Mouse (Mus musculus) heart, adult 9 months (tissue): ENCODE results near the gene 1700022I11Rik.
"Not testable (repeated sequence)": the region's sequence is repeated elsewhere in the genome, so short reads cannot be mapped to it uniquely, and the experiment has no call there.

Source experiments
- DNase-seq, 2 experiments: peaks; one replicate each; pipeline ENCODE4 v3.0.0; 2022; ENCODE audit warnings: low spot score in 2 of 2

1700022I11Rik gene

DNA sequence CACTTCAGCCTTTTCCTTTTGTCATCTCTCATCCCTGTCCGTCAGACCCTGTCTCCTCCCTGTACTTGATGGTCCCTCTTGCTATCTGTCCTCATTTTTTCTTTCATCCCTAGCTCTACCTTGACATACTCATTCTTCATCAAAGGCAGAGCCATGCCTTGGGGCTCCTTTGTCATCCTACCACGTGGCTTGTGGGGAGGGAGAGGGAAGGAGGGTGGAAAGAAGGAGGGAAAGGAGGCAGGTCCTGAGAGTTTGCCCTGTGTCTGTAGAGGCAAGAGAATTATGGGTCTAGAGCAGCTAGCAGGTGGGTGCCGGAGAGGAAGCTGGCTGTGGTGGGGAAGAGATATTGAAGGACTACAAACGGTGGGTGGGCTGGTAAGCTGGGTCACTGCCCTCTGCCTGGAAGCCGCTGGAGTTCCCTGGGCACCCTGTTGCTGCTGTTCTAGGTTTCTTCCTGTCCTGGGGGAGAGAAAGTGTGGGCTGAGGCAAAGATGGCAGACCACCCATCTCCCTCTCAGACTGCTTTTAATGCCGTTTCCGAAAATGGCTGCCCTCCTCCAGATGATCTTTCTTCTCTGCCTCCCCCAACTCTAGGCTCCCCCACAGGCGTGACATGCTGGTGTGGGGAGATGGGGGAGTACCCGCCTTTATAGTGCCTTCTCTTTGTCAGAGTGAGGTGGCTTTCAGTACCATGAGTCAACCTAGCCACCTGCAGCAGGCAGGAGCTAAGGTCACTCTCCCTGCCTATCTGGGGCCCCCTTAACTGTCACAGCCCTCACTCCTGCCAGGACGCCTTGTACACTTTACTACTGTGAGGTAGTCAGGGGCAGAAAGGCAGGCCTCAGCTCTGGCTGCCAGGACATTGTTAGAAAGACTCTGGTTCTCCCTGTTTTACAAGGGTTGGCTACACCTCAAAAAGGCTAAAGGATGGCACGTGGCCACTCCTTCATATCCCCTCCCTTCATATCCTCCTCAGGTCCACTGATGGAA lies 17.9 kb upstream of the 1700022I11Rik start:
- DNase-seq, result peak in 1 of 2 experiments; percentile 29

DNA sequence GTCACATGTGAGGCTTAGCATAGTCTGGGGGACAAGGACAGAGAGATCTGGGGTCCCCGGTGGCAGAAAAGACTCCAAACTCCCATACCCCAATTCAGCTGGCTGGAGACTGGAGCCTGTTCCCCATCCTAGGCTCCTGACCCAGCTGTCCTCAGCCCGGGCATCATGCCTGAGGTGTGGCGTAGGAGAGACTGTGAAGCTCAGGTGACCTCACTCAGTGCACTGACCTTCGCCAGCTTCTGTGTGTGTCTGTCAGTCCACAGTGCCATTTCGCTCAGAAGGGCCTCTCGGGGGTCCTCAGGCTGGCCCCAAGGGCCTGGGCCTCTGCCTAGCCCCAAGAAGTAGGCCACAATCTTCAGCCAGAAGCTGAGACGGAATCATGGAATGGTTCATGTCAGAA lies 16.8 kb upstream of the 1700022I11Rik start:
- peak; percentile 59 to 70 for DNase-seq

DNA sequence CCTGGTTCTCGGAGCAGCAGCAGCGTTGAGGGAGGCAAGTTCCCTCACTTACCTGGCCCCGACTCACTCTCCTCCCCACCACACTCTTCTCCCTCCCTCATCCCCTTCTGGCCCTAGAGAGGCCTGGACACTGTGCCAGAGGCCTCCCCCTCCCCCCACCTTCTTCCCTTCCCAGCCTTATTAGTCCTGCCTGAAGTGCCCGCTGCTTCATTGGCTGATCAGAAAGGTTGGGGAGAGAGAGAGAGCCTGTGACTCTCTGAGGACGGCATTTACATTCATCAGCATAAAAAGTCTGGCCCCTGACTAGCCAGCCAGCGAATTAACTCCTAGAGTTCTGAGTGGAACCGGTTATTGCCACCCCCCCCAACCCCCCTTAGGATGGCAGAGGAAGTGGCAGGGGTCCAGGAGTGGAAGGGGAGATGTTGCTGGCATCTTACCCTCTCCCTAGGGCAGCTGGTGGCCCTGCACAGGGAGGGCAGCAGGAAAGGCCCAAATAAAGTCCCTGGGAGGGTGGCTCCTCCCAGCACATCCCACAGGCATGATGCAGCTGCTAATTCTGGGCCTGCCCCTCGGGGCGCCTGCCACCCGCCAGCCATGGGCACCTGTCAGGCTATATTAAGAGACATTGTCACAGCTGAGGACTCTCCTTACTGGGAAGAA lies 15.8 kb upstream of the 1700022I11Rik start:
- peak; percentile 80 to 83 for DNase-seq

DNA sequence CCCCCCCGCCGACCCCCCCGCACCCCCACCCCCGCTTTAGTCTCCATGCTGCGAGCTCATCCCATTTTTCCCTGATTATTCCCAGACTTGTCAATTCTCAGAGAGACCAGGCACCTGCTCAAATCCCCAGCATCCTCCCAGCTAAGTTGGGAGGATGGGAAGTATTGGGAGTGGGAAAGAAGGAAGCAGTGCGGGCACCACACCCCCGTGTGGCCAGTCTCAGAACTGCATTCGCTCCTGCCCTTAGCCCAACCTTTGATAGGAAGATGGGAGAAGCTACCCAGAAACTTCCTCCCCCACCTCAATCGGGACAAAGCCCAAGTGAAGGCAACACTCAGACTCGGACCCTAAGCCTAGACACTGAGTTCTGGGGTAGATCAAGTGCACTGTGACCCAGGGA lies 15.1 kb upstream of the 1700022I11Rik start:
- DNase-seq, result peak in 1 of 2 experiments; percentile 75

DNA sequence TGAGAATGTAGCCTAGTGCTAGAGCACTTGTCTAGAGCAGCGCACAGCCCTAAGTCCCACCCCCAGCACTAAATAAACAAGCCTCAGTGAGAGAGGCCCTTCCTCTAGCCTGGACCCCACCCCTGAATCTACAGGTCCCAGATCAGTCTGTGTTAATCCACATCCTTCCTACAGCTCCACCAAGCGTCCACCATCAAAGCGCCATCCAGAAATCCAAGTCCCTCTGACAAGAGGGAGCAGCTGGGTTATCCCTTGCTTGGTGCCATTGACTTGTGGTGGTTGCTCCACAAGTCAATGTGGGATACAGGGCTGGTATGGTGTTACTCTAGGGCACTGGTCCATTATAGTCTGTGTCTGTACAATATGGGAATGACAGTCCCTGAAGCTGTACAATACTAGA lies 14.2 kb upstream of the 1700022I11Rik start:
- no peak for DNase-seq

DNA sequence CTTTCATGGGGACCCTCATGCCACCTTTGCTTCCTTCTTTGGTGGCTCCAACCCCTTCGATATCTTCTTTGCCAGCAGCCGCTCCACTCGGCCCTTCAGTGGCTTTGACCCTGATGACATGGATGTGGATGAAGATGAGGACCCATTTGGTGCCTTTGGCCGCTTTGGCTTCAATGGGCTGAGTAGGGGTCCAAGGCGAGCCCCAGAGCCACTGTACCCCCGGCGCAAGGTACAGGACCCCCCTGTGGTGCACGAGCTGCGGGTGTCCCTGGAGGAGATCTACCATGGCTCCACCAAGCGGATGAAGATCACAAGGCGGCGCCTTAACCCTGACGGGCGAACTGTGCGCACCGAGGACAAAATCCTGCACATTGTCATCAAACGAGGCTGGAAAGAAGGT lies 12.8 kb upstream of the 1700022I11Rik start:
- DNase-seq, result no peak

DNA sequence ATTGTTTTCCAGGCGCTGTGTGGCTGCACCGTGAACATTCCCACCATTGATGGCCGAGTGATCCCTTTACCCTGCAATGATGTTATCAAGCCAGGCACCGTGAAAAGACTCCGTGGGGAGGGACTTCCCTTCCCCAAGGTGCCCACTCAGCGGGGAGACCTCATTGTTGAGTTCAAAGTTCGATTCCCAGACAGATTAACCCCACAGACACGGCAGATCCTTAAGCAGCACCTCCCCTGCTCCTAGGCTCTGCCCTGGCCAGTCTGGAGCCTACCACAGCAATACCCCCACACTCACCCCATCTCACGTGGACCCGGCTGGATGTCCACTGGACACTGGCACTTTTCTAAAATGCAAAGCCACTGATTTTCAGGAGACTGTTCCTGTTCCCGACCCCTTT lies 12.1 kb upstream of the 1700022I11Rik start:
- no peak for DNase-seq

DNA sequence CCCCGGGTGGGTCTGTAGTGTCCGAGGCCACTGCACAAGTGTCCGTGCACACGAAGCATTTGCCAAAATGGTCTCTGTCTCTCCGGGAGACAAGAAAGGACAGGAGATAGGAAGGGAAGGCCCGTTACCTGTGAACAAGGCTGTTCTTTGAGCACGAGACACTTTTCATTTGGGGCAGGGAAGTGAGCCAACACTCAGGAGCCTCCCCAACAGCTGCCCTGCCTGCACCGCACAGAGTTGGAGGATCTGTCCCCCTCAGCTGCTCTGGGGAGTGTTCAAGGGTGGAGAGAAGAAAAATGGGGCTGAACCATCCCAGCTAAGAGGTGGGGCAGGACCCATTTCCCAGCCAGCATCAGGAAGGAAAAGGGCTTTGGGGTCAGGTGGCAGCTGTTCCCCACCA lies 11.4 kb upstream of the 1700022I11Rik start:
- DNase-seq, result no peak

DNA sequence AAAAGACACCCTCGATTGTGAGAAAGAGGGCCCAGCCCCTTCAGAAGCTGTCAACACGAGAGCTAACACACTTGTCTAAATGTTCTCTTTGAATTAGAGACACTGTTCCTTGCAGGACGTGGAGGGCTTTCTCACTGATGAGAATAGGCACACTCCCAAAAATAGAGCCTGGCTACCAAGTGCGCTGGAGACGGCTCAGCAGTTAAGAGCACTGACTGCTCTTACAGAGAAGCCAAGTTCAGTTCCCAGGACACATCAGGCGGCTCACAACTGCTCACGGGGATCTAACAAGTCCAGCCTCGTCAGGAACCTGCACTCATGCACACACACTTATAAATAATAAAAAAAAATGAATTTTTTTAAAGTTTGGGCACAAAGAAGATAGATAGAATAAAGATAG lies 10.5 kb upstream of the 1700022I11Rik start:
- peak in 1 of 2 experiments; percentile 20 for DNase-seq

DNA sequence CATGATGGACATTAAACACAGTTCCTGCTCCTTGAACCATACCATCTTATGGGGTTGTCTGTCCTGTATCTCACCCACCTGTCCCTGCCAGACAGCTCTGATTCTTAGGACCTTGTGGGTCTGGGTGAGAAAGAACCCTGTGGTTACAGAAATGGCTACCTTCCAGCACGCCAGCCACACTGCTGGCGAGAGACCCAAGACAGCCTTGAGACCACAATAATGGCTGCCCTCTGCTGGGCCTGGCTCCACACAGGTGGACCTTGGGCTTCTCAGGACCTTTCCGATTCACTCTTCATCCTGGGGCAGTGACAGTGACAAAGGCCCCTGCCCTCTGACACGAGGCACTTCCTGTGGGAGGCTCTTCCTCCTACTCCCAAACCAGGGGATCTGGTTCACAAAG lies 10.0 kb upstream of the 1700022I11Rik start:
- no peak for DNase-seq

DNA sequence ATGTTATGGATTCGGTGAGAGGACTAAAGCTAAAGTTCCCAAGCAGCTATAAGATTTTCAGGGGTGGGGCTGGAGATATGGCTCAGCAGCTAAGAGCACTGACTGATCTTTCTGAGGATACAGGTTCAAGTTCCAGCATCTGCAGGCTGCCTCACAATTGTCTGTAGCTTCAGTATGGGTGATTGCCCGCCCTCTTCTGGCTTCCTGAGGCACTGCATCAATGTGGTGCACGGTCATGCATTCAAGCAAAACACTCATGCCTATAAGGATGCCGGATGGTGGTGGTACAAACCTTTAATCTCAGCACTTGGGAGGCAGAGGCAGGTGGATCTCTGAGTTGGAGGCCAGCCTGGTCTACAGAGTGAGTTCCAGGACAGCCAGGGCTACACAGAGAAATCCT lies 7.8 kb upstream of the 1700022I11Rik start:
- peak in 1 of 2 experiments; percentile 46 for DNase-seq

DNA sequence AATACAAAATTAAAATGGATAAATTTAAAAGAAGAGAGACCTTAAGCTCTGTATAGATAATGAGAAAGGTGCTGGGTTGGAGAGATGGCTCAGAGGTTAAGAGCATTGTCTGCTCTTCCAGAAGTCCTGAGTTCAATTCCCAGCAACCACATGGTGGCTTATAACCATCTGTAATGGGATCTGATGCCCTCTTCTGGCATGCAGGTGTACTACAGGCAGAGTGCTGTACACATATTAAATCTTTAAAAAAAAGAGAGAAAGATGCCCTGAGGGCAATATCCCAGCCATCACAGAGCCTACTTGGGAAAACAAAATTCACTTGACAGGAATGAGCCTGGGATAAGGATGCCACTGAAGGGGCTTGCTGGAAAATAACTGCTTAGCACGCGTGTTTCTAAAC lies 5.9 kb upstream of the 1700022I11Rik start:
- no peak for DNase-seq

DNA sequence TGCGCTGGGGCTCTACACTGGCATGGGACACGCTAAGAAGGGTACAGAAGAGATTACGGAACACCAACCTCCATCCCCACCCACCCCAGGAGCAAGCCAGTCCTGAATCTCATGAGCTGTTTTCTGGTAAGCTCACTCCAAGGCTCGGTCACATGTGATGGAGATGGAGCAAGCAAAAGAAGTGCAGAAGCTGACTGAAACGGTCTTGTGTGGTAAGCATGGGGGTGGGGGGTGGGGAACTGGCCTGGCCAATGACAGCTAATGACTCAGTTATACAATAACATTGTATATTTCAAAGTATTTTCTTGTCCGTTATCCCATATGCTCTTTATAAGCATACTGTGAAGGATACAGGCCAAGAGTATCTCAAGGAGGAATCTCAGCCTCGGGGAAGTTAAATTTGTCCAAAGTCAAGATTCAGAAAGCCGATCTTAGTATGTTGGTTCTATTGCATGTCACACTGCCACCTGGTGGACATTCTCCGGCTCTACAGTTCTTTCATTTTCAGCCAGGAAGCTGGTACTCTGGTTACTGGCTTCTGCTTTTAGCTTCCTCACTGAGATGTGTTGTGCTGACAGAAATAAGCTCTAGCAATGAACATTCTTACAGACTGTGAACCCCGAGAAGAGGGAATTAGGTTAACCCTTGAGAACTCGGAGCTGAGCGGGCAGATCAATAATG lies 4.2 kb upstream of the 1700022I11Rik start:
- peak; percentile 31 to 33 for DNase-seq

DNA sequence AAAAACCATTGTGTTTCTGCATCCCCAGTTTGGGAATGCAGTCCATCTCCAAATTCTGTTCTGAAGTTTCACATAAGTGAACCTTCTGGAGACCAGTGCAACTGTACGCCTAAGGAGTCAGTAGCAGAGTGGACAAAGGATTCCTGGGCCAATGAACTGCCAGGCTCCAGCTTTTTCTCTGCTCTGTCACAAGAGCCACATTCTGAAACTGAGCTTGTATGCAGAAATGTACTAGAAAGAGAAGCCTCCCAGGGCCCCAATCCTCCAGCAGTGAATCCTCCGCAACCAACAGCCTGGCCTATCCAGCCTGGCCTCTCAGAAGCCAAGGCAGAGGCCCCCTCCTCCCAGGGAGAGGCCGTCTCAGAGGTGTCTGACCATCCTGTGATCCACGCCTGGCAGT lies 3.5 kb downstream of the 1700022I11Rik start:
- DNase-seq, result no peak

DNA sequence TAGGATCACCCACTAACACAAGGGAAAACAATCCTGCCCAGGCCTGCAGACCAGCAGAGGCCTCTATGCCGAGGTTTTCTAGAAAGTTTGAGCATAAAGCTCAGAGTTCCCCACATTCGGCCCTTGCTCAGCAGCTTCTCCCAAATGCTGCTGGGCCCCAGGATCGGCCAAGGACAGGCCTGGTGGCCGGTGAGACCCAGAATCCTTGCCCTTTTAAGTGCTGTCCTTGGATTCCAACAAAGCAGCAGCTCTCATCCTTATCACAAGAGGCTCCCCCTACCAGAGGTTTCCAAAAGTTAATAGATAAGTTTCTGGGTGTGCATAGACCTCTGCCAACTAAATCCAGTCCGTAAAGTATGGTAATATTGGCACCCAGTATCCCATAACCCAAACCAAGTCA lies 4.5 kb downstream of the 1700022I11Rik start:
- no peak for DNase-seq

DNA sequence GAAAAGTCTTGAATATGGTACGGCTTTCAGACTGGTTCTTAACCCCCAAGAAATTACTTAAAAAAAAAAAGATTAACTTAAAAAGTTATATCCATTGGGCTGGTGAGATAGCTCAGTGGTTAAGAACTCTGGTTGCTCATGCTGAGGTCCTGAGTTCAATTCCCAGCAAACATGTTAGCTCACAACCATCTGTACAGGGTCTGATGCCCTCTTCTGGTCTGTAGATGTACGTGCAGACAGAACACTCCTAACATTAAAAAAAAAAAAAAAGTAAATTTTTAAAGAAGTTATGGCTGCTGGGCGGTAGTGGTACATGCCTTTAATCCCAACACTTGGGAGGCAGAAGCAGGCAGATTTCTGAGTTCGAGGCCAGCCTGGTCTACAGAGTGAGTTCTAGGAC lies 8.7 kb downstream of the 1700022I11Rik start:
- DNase-seq, result no peak

DNA sequence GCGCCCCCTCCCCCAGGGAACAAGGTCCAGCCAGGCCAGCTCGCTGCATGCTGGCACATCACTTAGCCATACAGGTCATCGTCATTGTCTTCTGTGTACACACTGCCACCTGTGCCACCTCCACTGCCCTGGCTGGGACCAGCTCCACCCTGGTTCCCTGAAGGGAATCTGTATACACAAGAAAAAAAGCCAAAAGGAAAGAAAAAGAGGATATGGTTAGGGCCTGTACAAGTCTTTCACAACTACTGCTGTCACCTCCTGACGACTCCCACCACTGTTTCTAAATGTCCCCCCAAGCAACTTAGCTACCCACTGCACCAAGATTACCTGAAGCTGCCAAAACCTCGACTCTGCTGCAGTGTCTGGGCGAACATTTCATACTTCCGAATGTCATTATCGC lies 11.1 kb downstream of the 1700022I11Rik start:
- DNase-seq, result not testable (repeated sequence)

DNA sequence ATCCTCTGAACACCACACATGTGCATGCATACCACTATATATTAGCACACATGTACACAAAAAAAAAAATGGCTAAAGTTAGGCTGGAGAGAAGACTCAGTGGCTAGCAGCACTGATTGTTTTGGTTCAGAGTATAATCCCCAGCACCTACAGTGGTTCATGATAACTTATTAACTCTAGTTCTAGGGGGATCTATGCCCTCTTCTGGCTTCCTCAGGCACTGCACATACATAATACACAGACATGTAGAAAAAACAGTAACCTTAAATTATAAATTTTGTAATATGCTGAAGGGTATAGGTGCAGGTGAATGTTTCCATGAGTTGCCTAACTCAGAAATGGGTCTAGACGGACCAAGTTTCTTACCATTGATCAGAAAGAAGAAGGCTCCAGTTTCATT lies 18.9 kb downstream of the 1700022I11Rik start:
- no peak for DNase-seq

DNA sequence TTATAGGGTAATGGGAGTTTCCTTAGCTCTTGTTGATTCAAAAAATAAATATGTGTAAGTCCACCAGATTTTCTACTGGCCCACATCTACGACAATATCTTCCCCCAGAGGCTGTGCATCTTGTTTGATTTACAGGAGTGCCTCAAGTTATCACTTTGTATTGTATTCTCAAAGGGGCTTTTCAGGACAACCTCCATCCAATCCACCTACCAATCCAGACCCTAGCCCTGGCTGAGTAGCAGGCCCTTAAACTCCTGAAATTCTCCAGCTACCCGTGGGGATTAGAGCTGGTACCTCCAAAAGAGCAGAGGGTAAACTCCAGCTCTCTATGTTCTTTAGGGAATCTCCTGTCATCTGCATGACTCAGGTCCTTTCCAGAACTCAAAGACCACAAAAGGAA lies 28.6 kb downstream of the 1700022I11Rik start:
- no peak for DNase-seq

DNA sequence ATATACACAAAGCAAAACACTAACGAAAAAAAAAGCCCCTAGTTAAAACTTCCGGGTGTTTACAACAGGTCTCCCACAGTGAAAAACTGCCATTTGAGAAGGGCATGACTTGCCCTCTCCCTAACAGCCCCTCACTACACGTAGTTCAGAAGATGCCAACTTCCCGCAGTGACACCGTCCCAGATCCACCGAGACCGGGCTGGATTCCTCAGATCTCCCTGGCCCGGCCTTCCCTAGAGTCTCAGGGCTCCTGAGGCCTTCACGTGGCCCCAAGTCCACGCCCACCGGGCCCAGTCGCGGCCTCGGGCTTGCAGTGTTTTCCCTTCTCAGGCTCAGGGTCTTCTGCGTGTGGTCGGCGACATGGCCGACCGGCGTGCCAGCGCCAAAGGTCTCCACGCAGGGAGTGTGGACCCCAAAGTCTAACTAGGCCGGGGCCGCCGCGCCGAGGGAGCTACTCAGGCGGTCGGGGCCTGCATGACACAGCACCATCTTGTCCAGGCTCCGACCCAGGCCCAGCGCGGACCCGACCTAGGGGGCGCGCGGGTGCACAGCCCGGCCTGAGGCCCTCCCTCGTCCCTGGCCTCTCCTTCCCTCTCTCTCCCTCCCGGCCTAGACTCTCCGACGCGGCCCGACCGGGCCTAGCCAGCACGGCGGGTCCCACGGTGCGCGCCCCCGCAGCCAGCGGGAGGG lies 30.2 kb downstream of the 1700022I11Rik start:
- DNase-seq, result peak; percentile 69 to 72

DNA sequence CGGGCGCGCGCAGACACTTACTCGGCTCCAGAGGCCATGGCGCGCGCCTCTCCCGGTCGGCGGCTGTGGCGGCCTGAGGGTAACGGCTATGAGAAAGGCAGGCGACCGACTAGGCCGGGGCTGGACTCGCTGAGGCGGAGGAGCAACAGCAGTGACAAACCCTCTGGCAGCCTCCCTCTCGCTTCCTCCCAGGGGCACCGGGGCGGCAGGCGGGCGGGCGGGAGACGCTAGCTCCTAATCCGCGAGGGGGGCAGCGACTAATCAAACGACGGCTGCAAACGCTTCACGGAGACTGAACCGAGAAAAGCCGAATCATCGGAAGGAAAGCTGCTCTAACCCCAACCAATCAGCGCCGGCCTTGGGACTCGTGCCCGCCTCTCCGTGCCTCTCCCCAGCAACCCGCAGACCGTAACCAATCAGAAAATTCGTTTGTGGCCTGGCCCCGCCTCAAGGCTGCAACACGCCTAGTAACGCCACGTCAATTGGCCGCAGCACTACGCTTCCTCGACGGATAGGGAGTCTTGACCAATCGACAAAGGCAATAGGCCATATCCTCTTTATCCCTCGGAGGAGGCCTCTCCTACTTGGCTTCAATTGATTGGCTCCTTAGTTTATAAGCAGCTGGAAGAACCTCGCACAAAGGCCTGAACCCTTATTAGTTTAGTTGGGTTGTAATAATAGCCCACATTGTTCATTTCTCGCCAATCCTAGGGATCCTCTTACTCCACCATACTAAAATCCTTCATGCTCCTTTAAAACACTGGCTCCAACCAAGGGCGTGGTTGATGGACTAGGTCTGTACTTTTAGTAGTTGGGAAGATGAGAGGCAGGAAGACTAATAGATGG lies 31.0 kb downstream of the 1700022I11Rik start, which contains the start of gene Vcp:
Gene Vcp (minus strand): TSS at position 367 of the 846 bp plus-strand sequence.
- DNase-seq, result peak; percentile 99
